Mouse (Mus musculus) bone marrow macrophage, adult 2 months (primary cell): ENCODE data around the gene Cyp24a1.

Source experiments
- CTCF ChIP-seq: IDR thresholded peaks from 2 replicates; pipeline ENCODE4 v1.5.1; 2012; ENCODE audit warnings: low read depth, mild to moderate bottlenecking, low read length, moderate library complexity
- POLR2A ChIP-seq: IDR thresholded peaks from 2 replicates; pipeline ENCODE4 v1.6.1; 2012; ENCODE audit warnings: mild to moderate bottlenecking, low read depth, low read length, borderline replicate concordance

DNA sequence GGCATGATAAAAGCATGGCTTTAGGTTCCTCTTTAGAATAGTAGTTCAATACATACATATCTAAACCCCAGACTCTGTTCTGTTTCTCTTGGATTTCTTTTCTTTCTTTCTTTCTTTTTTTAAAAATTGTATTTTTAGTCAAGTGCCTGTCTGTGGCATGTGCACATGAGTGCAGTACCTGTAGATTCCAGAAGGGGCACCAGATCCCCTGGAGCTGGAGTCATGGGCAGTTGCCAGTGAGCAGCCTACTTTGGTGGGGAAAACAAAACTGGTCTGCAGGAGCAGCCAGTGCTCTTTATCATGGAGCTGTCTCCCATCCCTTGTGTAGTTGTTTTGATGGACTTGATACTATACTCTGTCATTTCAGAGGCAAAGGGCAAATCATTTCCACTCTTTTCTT, 28.9 kb downstream of the Cyp24a1 start:
- TF ChIP-seq CTCF = no peak
- no peak for TF ChIP-seq POLR2A
